Mouse (Mus musculus): ENCODE data around the gene Notum. TPM values are rescaled to one million over a fixed set of nuclear protein-coding genes. Genes with fewer than 3 reads are reported as not detected.

Gene Notum
- polyA plus RNA-seq, 1 experiment = 25.5 TPM

GRCm38 (mm10) chr11:120609250-120609649 lies 51.7 kb downstream of the Notum start:
- peaks cover 5% of the 10 kb centered on the region; the same call in 1 of the 2 replicates for H3K4me1 ChIP-seq (ENCODE audit: control insufficient read depth, insufficient read depth, low read length)
- H3K36me3 ChIP-seq (ENCODE audit: control insufficient read depth, insufficient read depth, low read length) = peaks cover 3% of the 10 kb centered on the region; the same call in 1 of the 2 replicates
- WGBS = 40% methylated on average over 8 of the region's 8 CpGs
- H3K27me3 ChIP-seq (replicated peaks; ENCODE audit: control insufficient read depth, insufficient read depth, low read length) = no peaks in the 10 kb centered on the region
- TF ChIP-seq POLR2A (IDR thresholded peaks at IDR 0.05; ENCODE audit: low read depth, low read length) = no peak
- peak; percentile 3; the same call in 1 of the 2 replicates for TF ChIP-seq CTCF (conservative IDR thresholded peaks at IDR 0.05; ENCODE audit: insufficient read depth, insufficient read length, low read depth, low read length)
- H3K4me3 ChIP-seq (ENCODE audit: insufficient read depth, low read depth, low read length) = no peak overlapping the region
- peak overlapping the region; percentile 61 for H3K27ac ChIP-seq (ENCODE audit: insufficient read depth, low read depth, low read length)
- DNase-seq = peak; percentile 73

DNA sequence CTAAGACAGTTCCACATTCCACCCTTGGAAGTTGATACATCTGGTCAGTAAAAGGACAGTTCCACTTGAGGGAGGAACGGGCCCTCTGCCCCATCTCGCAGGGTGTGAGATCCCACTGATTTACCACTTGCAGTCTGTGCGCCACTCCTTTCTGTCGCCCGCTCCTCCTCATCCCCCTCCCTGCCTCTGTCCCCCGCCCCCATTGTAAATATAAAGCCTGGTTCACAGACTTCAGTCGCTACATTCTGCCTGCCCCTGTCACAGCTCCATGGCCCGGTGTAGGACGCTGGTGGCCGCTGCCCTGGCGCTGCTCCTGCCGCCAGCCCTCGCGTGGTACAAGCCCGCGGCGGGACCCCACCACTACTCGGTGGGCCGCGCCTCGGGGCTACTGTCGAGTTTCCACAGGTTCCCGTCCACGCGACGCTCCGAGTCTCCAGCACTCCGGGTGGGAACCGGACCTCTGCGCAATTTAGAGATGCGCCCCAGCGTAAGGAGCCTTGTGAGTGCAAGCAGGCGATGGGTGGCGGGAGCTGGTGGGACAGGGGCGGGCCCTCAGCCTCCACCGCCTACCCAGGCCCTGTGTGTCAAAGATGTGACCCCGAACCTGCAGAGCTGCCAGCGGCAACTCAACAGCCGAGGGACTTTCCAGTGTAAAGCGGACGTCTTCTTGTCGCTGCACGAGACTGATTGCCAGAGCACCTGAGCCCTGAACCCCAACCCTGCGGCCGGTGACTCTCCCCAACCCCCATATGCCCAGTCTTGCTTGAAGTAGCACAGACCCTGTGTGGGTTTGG lies 52.5 kb downstream of the Notum start, which contains the start of gene Npb:
Npb (plus strand) TSS at position 237 of the 794 bp plus-strand sequence.
- Histone ChIP-seq H3K4me3 (ENCODE audit: insufficient read depth, low read depth, low read length) (no peak within 1 kb of the TSS), H3K36me3 (ENCODE audit: control insufficient read depth, insufficient read depth, low read length) (peaks cover 3% of the 10 kb centered on the region; the same call in 1 of the 2 replicates), H3K27me3 (replicated peaks; ENCODE audit: control insufficient read depth, insufficient read depth, low read length) (no peaks in the 10 kb centered on the region), H3K4me1 (ENCODE audit: control insufficient read depth, insufficient read depth, low read length) (peaks cover 5% of the 10 kb centered on the region; the same call in 1 of the 2 replicates), H3K27ac (ENCODE audit: insufficient read depth, low read depth, low read length) (peak within 1 kb of the TSS; percentile 61)
- WGBS = 19% methylated on average over 45 of the region's 45 CpGs
- no peak for DNase-seq
- no peak for TF ChIP-seq CTCF (conservative IDR thresholded peaks at IDR 0.05; ENCODE audit: insufficient read depth, insufficient read length, low read depth, low read length)
- no peak for TF ChIP-seq POLR2A (IDR thresholded peaks at IDR 0.05; ENCODE audit: low read depth, low read length)

- WGBS = 63% methylated on average over 4 of the region's 4 CpGs
- no peak for DNase-seq
- Histone ChIP-seq H3K4me3 (ENCODE audit: insufficient read depth, low read depth, low read length) (no peak overlapping the region), H3K36me3 (ENCODE audit: control insufficient read depth, insufficient read depth, low read length) (no peaks in the 10 kb centered on the region), H3K27ac (ENCODE audit: insufficient read depth, low read depth, low read length) (no peak overlapping the region), H3K4me1 (ENCODE audit: control insufficient read depth, insufficient read depth, low read length) (peaks cover 5% of the 10 kb centered on the region; the same call in 1 of the 2 replicates), H3K27me3 (replicated peaks; ENCODE audit: control insufficient read depth, insufficient read depth, low read length) (no peaks in the 10 kb centered on the region)
- TF ChIP-seq POLR2A (IDR thresholded peaks at IDR 0.05; ENCODE audit: low read depth, low read length) (no peak), CTCF (conservative IDR thresholded peaks at IDR 0.05; ENCODE audit: insufficient read depth, insufficient read length, low read depth, low read length) (no peak)
Measured at GRCm38 (mm10) chr11:120606764-120607163, 54.2 kb downstream of the Notum start.

DNA sequence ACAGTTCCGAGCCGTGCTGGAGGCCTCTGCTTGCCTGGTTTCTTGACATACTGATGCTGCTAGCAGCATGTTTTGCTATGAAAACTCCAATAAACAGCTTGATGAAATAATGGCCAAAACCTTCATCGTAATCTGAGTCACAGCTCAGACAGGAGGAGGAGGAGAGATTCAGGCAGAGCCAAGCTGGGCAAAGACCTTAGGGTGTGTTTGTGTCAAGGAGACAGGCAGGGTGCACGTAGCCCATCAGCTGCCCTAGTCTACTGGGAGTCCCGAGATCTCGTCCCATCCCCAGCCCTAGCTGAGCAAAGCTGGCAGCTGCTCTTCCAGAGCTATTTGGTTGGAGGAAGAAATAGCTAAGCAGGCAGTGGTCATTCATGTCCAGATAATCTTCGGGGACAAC lies 55.3 kb downstream of the Notum start:
- 93% methylated on average over 7 of the region's 7 CpGs for WGBS
- H3K4me1 ChIP-seq (ENCODE audit: control insufficient read depth, insufficient read depth, low read length) = peaks cover 5% of the 10 kb centered on the region; the same call in 1 of the 2 replicates
- DNase-seq = no peak
- TF ChIP-seq CTCF (conservative IDR thresholded peaks at IDR 0.05; ENCODE audit: insufficient read depth, insufficient read length, low read depth, low read length) = no peak
- no peak for TF ChIP-seq POLR2A (IDR thresholded peaks at IDR 0.05; ENCODE audit: low read depth, low read length)
- no peaks in the 10 kb centered on the region for H3K36me3 ChIP-seq (ENCODE audit: control insufficient read depth, insufficient read depth, low read length)
- H3K4me3 ChIP-seq (ENCODE audit: insufficient read depth, low read depth, low read length) = no peak overlapping the region
- no peaks in the 10 kb centered on the region for H3K27me3 ChIP-seq (replicated peaks; ENCODE audit: control insufficient read depth, insufficient read depth, low read length)
- no peak overlapping the region for H3K27ac ChIP-seq (ENCODE audit: insufficient read depth, low read depth, low read length)

Other genes with a start within 250 kb of the Notum start
- 39.5 and 45.4 TPM in 2 replicates for gene Nploc4, start 223.5 kb downstream of the Notum start, polyA plus RNA-seq (2012; rRNA removed)
- 0.05 and 0.48 TPM in 2 replicates for gene Tspan10, start 218.5 kb downstream of the Notum start, polyA plus RNA-seq (2012; rRNA removed)
- gene Pde6g, start 207.7 kb downstream of the Notum start, polyA plus RNA-seq (2012; rRNA removed) = 1.8 TPM in 2 replicates
- gene Oxld1, start 203.1 kb downstream of the Notum start, polyA plus RNA-seq (2012; rRNA removed) = 48.6 and 49.3 TPM in 2 replicates
- 14.8 and 15.1 TPM in 2 replicates for gene Ccdc137, start 203.1 kb downstream of the Notum start, polyA plus RNA-seq (2012; rRNA removed)
- gene Arl16, start 193.6 kb downstream of the Notum start, polyA plus RNA-seq (2012; rRNA removed) = 21.1 and 23.8 TPM in 2 replicates
- 282 and 300 TPM in 2 replicates for gene Mrpl12, start 176.6 kb downstream of the Notum start, polyA plus RNA-seq (2012; rRNA removed)
- 751 and 939 TPM in 2 replicates for gene Slc25a10, start 169.3 kb downstream of the Notum start, polyA plus RNA-seq (2012; rRNA removed)
- 52.8 and 77.3 TPM in 2 replicates for gene Gcgr, start 130.5 kb downstream of the Notum start, polyA plus RNA-seq (2012; rRNA removed)
- gene Mcrip1, start 111.4 kb downstream of the Notum start, polyA plus RNA-seq (2012; rRNA removed) = 129 and 131 TPM in 2 replicates
- 9.5 TPM in 1 of 2 replicates, not detected in the other for gene Ppp1r27, start 110.0 kb downstream of the Notum start, polyA plus RNA-seq (2012; rRNA removed)
- 323 and 342 TPM in 2 replicates for gene P4hb, start 87.9 kb downstream of the Notum start, polyA plus RNA-seq (2012; rRNA removed)
- gene Arhgdia, start 79.6 kb downstream of the Notum start, polyA plus RNA-seq (2012; rRNA removed) = 543 and 613 TPM in 2 replicates
- gene Alyref, start 62.8 kb downstream of the Notum start, polyA plus RNA-seq (2012; rRNA removed) = 18.8 and 29.0 TPM in 2 replicates
- 137 and 143 TPM in 2 replicates for gene Anapc11, start 62.8 kb downstream of the Notum start, polyA plus RNA-seq (2012; rRNA removed)
- gene Npb, start 52.7 kb downstream of the Notum start, polyA plus RNA-seq (2012; rRNA removed) = 7.7 and 12.9 TPM in 2 replicates
- 432 and 566 TPM in 2 replicates for gene Pcyt2, start 43.2 kb downstream of the Notum start, polyA plus RNA-seq (2012; rRNA removed)
- 72.2 and 76.8 TPM in 2 replicates for gene Sirt7, start 35.9 kb downstream of the Notum start, polyA plus RNA-seq (2012; rRNA removed)
- gene Mafg, start 27.6 kb downstream of the Notum start, polyA plus RNA-seq (2012; rRNA removed) = 62.2 and 66.1 TPM in 2 replicates
- 1.0 and 1.5 TPM in 2 replicates for gene Pycr1, start 17.4 kb downstream of the Notum start, polyA plus RNA-seq (2012; rRNA removed)
- gene Myadml2, start 13.0 kb downstream of the Notum start, polyA plus RNA-seq (2012; rRNA removed) = 0.27 and 1.0 TPM in 2 replicates
- gene Aspscr1, start 11.8 kb upstream of the Notum start, polyA plus RNA-seq (2012; rRNA removed) = 105 and 106 TPM in 2 replicates
- 157 and 166 TPM in 2 replicates for gene Cenpx, start 52.6 kb upstream of the Notum start, polyA plus RNA-seq (2012; rRNA removed)
- 17.5 and 19.5 TPM in 2 replicates for gene Lrrc45, start 52.8 kb upstream of the Notum start, polyA plus RNA-seq (2012; rRNA removed)
- 14.5 and 17.0 TPM in 2 replicates for gene Rac3, start 60.3 kb upstream of the Notum start, polyA plus RNA-seq (2012; rRNA removed)
- gene Dcxr, start 66.1 kb upstream of the Notum start, polyA plus RNA-seq (2012; rRNA removed) = 910 and 990 TPM in 2 replicates
- gene Cbr2, start 70.9 kb upstream of the Notum start, polyA plus RNA-seq (2012; rRNA removed) = 31.3 and 45.3 TPM in 2 replicates
- 0.53 and 0.55 TPM in 2 replicates for gene Hmga1b, start 101.6 kb upstream of the Notum start, polyA plus RNA-seq (2012; rRNA removed)
- gene Rfng, start 123.0 kb upstream of the Notum start, polyA plus RNA-seq (2012; rRNA removed) = 69.0 and 80.5 TPM in 2 replicates
- 173 and 175 TPM in 2 replicates for gene Gps1, start 123.1 kb upstream of the Notum start, polyA plus RNA-seq (2012; rRNA removed)
- gene Dus1l, start 135.2 kb upstream of the Notum start, polyA plus RNA-seq (2012; rRNA removed) = 42.3 and 42.6 TPM in 2 replicates
- gene Fasn, start 163.4 kb upstream of the Notum start, polyA plus RNA-seq (2012; rRNA removed) = 936 and 1,244 TPM in 2 replicates

Measured in kidney, adult 2 months (tissue).